Mouse (Mus musculus) spleen, adult 2 months (tissue): ENCODE measurements around the gene Gm5089. TPM values are rescaled to one million over a fixed set of nuclear protein-coding genes. Genes with fewer than 3 reads are reported as not detected.
"Not testable (repeated sequence)": the region's sequence is repeated elsewhere in the genome, so short reads cannot be mapped to it uniquely, and the experiment has no call there.

Experiments
- DNase-seq, 2 experiments: peaks; one replicate each; pipeline versions ENCODE4 v3.0.0 to v3.0.0-alpha.2; 2012 to 2021; ENCODE audit warnings: low spot score in 2 of 2, low read depth in 1 of 2
- H3K27ac ChIP-seq: fragments of 200-500 bp; 2 replicates; pipeline ENCODE4 v1.5.1; 2012; ENCODE audit warnings: low read length, inconsistent platforms; ENCODE audit not compliant: insufficient read depth
- H3K27me3 ChIP-seq: fragments of 200-500 bp; 2 replicates; pipeline ENCODE4 v1.6.1; 2012; ENCODE audit warnings: mild to moderate bottlenecking, moderate library complexity, low read length, inconsistent platforms; ENCODE audit not compliant: control insufficient read depth, insufficient read depth
- H3K36me3 ChIP-seq: fragments of 200-500 bp; 2 replicates; pipeline ENCODE4 v1.6.1; 2012; ENCODE audit warnings: mild to moderate bottlenecking, low read length, inconsistent platforms; ENCODE audit not compliant: control insufficient read depth, insufficient read depth
- H3K4me1 ChIP-seq: fragments of 200-500 bp; 2 replicates; pipeline ENCODE4 v1.6.1; 2011; ENCODE audit warnings: inconsistent platforms; ENCODE audit not compliant: control insufficient read depth, insufficient read depth, insufficient read length
- H3K4me3 ChIP-seq: fragments of 200-500 bp; 2 replicates; pipeline ENCODE4 v1.5.1; 2011; ENCODE audit warnings: mild to moderate bottlenecking, inconsistent platforms; ENCODE audit not compliant: insufficient read depth, insufficient read length; ENCODE audit errors: extremely low read depth
- CTCF ChIP-seq: fragments of 200-500 bp; IDR thresholded peaks from 2 replicates; pipeline ENCODE4 v1.5.1; 2011; ENCODE audit warnings: mild to moderate bottlenecking, inconsistent platforms; ENCODE audit not compliant: insufficient read depth, insufficient read length, insufficient replicate concordance; ENCODE audit errors: extremely low read depth
- POLR2A ChIP-seq: fragments of 200-500 bp; IDR thresholded peaks from 2 replicates; pipeline ENCODE4 v1.6.1; 2011; ENCODE audit warnings: low read depth, low read length, inconsistent platforms
- WGBS: fragments of 180-500 bp; shearing (Covaris S2); methylation state at CpG from one replicate; pipeline ENCODE4 v1.1.7; 2018; 5-methylcytosine and 5-hydroxymethylcytosine counted together
- polyA plus RNA-seq: library from polyadenylated mRNA; depleted of rRNA; stranded (reverse); fragments of >200 nt; gene quantifications from 2 replicates; pipeline ENCODE4 v1.2.3, GENCODE M21; 2012

Gm5089 gene
- polyA plus RNA-seq, 1 experiment, result not detected

DNA sequence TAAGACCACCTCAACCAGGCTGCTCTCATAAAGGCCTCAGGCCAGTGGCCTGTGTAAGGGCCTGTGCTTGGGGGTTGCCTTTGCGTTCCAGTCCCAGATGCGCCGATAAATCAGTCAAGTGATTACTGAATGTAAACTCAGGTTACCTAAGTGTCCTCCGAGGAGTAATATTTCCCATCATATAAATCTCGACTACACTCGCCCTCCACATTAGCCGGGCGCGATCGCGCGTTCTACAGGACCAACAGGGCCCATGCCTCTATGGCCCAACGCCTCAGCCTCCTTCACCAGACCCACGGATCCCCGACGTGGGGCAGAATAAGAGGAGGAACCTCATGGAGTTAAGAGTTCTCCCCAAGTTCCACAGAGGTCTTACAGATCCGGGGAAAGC is 11.8 kb upstream of the Gm5089 start:
- H3K27ac ChIP-seq, result no peak overlapping the region
- WGBS, result 64% methylated on average over 17 of the region's 17 CpGs
- no peak overlapping the region for H3K4me3 ChIP-seq
- DNase-seq, result no peak
- peaks cover 12% of the 10 kb centered on the region for H3K4me1 ChIP-seq
- H3K27me3 ChIP-seq, result peaks cover 31% of the 10 kb centered on the region
- TF ChIP-seq CTCF (no peak), POLR2A (no peak)
- no peaks in the 10 kb centered on the region for H3K36me3 ChIP-seq

DNA sequence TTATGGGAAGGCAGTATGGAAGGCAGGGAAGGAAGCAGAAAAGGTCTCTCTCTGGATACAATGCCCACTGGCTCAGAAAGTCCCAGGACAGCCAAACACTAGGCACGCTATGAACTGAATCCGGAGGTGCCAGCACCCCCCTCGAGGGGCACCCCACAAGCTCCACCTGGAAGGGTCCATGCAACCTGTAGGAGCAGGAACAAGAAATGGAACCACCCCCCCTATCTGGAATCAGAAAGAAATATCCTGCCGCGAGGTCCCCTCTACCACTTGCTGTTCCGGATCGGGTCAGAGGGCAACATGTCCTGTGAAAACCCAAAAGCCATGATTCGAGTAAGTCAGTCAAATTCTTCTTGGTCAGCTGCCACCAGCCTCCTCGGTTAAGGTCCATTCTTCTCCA is 11.1 kb upstream of the Gm5089 start:
- no peaks in the 10 kb centered on the region for H3K36me3 ChIP-seq
- H3K4me1 ChIP-seq, result peaks cover 12% of the 10 kb centered on the region
- TF ChIP-seq CTCF (no peak), POLR2A (no peak)
- DNase-seq, result no peak
- H3K4me3 ChIP-seq, result no peak overlapping the region
- H3K27me3 ChIP-seq, result peaks cover 31% of the 10 kb centered on the region
- H3K27ac ChIP-seq, result no peak overlapping the region
- 75% methylated on average over 9 of the region's 9 CpGs for WGBS

DNA sequence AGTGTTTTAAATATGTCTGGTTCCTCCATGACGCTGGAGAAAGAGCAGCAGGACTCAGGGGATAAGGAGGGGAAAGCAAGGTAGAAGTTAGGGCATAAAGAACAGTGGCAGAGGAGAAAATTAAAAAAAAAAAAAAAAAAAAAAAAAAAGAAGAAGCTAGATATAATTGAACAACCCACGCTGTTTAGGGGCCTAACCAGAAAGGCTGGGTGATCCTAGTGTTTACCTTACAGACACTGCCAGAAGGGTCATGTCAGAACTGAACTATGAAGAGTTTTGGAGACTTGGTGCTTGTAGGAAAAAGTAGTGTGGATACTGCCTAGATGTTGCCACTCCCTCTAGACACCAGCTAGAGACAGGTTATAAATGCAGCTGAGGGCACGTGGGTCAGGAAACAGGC is 10.6 kb upstream of the Gm5089 start:
- TF ChIP-seq POLR2A (no peak), CTCF (no peak)
- WGBS, result 76% methylated on average over 3 of the region's 3 CpGs
- Histone ChIP-seq H3K4me3 (no peak overlapping the region), H3K4me1 (peaks cover 12% of the 10 kb centered on the region), H3K27ac (no peak overlapping the region), H3K27me3 (peaks cover 29% of the 10 kb centered on the region), H3K36me3 (no peaks in the 10 kb centered on the region)
- DNase-seq, result no peak

DNA sequence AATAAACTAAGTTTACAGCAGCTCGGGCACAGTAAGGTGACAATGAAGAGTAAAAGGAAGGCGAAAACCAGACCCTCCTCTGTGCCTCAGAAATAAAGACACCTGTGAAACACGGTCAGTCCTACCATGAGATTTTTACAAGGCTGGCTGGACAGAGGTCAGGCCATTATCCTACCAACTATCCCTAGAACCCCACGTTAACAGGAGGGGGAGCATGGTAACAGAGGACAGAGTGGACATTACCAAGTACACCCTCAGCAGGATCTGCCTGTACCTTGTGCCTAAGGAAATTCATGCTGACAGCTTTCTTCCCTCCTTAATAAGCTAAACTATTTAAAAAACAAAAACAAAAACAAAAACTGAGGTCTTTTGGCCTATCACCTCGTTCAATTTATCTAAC is 9.3 kb upstream of the Gm5089 start:
- WGBS, result 82% methylated on average over 5 of the region's 5 CpGs
- no peaks in the 10 kb centered on the region for H3K36me3 ChIP-seq
- TF ChIP-seq POLR2A (no peak), CTCF (no peak)
- peaks cover 12% of the 10 kb centered on the region for H3K4me1 ChIP-seq
- H3K27me3 ChIP-seq, result peaks cover 27% of the 10 kb centered on the region
- no peak for DNase-seq
- no peak overlapping the region for H3K27ac ChIP-seq
- no peak overlapping the region for H3K4me3 ChIP-seq

DNA sequence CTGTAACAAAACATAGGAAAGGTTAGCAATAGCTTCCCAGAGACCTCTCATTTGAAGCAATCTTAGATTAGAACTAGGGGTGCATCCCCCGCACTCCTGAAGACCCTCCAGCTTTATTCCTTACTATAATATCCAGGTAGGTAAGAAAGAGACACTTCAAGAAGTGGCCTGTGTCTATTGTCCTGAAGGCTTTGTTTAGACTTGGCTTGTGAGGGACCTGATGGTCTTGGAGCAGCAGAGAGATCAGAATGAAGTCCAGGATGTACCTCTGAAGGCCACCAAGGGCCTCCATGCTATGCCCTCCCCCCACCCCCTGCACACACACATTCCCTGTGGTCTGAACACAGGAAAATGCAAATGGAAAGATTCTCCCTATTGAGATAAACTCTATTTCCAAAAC is 8.9 kb upstream of the Gm5089 start:
- TF ChIP-seq CTCF (no peak), POLR2A (no peak)
- DNase-seq, result no peak
- H3K4me1 ChIP-seq, result peaks cover 8% of the 10 kb centered on the region
- peaks cover 22% of the 10 kb centered on the region for H3K27me3 ChIP-seq
- no peak overlapping the region for H3K27ac ChIP-seq
- no peaks in the 10 kb centered on the region for H3K36me3 ChIP-seq
- whole genome bisulfite sequencing, result 92% methylated on average over 1 of the region's 1 CpGs
- no peak overlapping the region for H3K4me3 ChIP-seq

DNA sequence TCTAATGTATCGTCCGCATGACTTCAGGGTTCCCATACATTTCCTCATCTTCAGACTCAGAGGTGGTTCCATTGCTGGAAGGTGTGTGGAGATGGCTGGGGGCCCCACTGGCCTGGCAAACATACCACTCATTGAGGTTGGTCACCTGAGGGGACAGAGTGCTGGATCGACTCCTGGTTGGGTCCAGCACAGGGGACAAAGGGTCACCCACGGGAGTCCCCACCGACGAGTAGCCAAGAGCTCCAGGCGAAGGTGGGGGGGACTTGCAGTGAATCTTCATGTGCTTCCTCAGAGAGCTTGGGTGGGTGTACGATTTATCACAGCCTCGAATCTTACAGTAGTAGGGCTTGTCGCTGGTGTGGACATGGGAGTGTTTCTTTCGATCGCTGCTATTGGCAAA is 8.4 kb upstream of the Gm5089 start:
- H3K27me3 ChIP-seq, result peaks cover 19% of the 10 kb centered on the region
- H3K4me1 ChIP-seq, H3K36me3 ChIP-seq, DNase-seq, H3K27ac ChIP-seq, H3K4me3 ChIP-seq: not testable (repeated sequence)
- 89% methylated on average over 9 of the region's 12 CpGs for WGBS

DNA sequence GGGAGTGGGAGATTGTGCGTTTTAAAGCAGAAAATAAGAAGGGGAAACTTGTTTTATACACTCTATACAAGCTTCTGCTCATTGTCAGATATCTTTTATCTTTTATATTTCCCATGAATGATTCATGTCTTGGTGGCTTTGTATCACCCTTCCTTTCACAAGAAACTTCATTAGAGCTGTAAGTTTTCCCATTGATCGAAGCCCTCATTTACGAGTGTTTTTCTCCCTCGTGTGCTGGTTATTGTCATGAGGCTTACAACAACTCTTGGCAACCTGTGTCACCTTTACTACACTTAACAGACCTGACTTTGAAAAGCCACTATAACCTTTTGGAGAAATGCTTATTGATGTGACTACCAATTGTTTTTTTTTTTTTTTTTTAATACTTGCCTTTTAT is 4.6 kb upstream of the Gm5089 start:
- Histone ChIP-seq H3K36me3 (no peaks in the 10 kb centered on the region), H3K27me3 (peaks cover 19% of the 10 kb centered on the region), H3K4me1 (no peaks in the 10 kb centered on the region), H3K4me3 (no peak overlapping the region), H3K27ac (no peak overlapping the region)
- no peak for DNase-seq
- WGBS, result 87% methylated on average over 4 of the region's 4 CpGs
- TF ChIP-seq CTCF (no peak), POLR2A (no peak)

DNA sequence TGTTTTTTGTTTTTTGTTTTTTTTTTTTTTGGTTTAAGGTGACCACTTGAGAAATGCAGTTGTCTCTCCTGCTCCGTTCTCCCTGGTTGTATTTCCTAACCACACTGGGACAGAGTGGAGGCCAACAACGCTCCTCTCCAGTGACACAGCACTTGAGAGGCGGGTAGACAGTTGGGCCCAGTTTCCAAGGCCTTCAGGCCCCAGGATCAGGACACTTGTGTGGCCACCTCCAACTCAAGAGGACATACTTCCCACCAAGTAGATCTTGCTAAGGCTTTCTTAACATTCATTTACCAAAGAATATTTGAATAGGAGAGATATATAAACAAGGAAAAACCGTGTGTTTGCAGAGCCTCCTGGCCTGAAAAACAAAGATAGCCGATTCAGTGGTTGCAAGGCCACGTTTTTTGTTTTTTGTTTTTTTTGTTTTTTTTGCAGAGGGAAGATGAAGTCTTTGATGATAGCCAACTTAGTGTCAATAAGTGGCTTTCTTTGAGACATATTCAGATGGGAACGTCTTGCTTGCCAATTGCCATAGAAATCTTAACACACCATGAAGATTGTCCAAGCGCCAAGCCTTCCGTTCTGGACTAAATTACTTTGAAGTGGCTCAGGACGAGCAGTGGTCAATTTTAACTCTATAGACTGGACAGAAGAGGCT is 4.1 kb upstream of the Gm5089 start:
- Histone ChIP-seq H3K27ac (no peak overlapping the region), H3K4me3 (no peak overlapping the region), H3K36me3 (no peaks in the 10 kb centered on the region), H3K4me1 (no peaks in the 10 kb centered on the region), H3K27me3 (peaks cover 24% of the 10 kb centered on the region)
- no peak for DNase-seq
- no peak for TF ChIP-seq CTCF
- TF ChIP-seq POLR2A, result no peak
- 85% methylated on average over 10 of the region's 10 CpGs for WGBS
